Mouse (Mus musculus) heart, postnatal 0 days (tissue): ENCODE data around the gene Psen2.

Source experiments
- CTCF ChIP-seq: IDR thresholded peaks from 2 replicates; pipeline ENCODE4 v1.5.1; 2016; ENCODE audit warnings: antibody characterized with exemption, control low read depth, low read depth
- EP300 ChIP-seq: IDR thresholded peaks from 2 replicates; pipeline ENCODE4 v1.6.1; 2016; ENCODE audit warnings: antibody characterized with exemption, low read depth

DNA sequence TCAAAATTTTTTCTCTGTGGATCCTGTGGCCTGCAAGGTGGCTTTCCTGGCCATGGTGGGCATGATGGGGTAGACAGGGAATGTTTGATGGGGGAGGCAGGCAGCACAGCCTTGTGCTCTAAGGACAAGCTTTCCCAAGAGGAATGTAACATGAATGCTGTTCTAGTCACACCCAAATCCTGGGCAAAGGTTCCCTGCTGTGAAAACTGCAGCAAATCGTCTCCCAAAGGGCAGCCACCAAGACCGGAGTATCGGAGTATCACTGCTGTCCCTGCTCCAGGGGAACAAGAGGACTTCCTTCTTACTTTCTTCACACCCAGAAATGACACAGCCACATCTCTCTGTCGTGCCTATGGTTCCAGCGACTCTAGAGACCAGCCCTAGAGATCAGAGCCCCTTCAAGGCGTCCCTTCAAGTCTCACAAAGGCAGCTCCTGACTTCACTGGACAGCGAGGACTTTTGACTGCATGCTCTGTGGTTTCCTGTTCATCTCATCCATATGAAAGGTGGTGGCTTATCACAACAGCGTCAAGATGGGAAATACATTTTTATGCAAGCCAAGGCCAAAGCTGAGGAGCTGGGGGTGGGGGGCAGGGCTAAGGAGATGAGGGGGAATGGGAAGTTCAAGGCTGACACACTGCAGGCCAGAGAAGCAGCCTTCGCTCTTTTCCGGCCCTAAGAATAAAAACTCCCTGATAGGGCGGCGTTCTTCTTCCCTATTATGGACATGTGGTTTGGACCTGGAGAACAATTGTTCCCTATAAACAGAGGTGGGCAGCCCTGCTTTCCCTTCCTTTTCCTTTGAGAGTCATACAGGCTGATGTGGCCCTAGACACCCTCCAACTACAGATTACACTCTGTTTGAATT is 39.2 kb upstream of the Psen2 start:
- no peak for TF ChIP-seq EP300
- no peak for TF ChIP-seq CTCF
